Mouse (Mus musculus): ENCODE data around the gene Copz2.

Copz2 gene

GRCm38 (mm10) chr11:96872441-96873379 is 23.0 kb downstream of the Copz2 start:
- no peak for DNase-seq

DNA sequence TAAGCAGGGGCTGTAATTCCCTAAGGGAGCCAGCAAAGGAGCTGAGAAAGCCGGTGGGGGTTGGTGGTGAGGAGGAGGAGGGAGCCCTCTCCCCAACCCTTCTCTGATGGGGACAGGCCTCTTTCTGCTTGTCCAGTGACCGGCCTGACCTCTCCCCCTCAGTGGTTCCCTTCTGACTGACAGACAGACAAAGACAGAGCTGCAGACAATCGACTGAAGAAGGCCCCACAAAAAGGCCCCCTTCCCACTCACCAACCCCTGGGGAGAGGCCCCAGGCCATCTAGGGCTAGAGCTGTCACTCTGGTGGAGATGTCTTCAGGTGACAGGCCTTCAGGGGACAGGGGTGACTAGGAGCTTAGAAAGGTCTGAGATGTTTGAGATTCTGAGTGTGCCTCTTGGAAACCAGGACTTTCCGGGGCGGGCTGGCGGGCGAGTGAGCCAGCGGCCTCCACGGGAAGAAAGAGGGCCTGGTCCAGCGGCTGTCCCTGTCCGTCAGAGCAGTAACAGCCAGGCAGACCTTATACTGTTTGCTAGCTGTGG is 24.0 kb downstream of the Copz2 start:
- no peak for DNase-seq

GRCm38 (mm10) chr11:96875270-96875669 is 25.6 kb downstream of the Copz2 start:
- DNase-seq = no peak

DNA sequence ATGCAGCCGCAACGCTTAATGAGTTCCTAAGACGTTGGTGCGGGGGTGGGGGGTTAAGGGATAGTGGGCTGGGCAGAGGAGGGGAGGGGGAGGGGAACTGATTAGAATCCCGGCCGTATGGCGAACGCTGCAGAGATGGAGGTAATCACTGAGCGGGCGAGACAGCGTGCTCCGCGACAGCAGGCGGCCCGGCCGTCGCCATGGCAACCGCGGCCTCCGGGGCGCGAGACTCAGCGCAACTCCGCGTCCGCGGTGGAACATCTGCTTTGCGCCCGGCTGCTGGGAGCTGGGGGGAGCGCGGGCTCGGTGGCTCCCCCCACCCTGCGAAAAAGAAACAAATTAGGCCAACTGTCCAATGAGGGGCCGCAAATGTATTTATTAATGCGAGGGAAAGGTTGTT is 26.1 kb downstream of the Copz2 start:
- peak; percentile 62 to 77 for DNase-seq

DNA sequence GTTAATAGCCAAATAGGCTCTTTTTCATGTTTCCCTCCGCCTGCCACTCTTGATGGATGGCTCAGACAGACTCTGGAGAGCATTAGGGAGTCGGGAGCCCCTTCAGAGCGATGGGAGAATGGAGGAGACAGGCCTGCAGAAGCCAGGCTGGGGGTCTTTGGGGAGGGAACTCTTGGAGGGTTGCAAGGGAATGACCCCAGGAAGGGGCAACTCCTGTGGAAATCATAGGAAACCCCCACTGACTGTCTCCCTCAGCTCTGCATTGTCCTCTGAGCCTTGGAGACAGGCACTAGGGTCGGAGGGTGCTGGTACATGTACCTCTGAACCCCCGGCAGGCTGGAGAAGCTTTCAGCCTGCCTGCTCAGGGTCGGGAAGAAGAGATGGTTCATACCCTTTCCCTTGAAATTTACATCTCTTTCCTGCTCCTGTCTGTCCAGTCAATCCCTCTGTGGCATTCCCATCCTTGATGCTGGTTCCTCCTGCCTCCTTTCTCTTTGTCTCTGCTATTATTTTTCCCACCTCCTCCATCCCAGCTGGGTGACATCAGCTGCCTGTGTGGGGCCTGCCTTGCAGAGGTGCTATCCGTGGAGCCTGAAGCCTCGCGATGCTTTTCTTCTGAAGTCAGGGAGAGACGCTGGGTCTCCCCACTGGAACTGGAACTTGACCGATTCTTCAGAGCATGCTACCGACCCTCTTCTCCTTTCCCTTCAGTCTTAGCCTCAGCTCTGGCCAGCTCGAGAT is 26.8 kb downstream of the Copz2 start:
- no peak for DNase-seq

- no peak for DNase-seq
Observed at GRCm38 (mm10) chr11:96877071-96877470, 27.4 kb downstream of the Copz2 start.

- no peak for DNase-seq
Observed at GRCm38 (mm10) chr11:96878715-96879114, 29.0 kb downstream of the Copz2 start.

DNA sequence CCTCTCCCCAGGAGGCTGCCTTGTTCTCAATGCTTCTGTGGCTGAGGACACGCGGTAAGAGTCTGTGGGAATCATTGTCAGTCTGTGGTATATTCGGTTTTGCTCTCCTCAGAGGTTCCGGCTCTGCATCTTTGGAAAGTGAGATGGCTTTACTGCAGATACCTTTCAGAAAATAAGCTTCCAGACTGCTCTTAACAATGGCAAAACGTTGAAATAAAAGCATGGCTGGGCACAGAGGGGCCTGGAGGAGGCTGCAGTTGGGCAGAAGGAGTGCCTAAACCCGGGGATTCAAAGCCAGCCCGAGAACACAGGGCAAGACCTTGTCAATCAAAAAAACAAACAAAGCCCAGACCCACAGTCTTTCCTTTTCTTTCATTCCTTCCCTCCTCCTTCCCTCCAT is 29.7 kb downstream of the Copz2 start:
- DNase-seq = no peak

GRCm38 (mm10) chr11:96880296-96880695 is 30.6 kb downstream of the Copz2 start:
- DNase-seq = no peak

DNA sequence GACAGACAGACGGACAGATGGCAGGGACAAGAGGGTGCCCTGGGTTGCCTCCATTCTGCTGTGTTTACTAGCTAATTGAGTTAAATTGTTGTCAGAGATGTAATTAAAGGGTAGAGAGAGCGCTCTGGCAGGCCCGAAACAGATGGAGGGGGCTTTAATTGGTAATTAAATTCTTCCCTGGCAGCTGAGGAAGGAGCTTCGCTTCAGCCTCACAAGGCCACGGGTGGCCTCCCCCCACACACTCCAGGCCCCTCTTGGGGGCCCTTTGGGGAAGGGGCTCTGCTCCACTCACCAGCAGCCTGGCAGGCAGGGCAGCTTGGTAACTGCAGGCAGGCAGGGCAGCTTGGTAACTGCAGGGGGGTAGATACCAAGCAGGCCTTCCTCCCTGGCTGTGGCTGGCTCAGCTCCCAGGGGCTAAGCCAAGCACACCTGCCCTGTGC is 36.3 kb downstream of the Copz2 start:
- DNase-seq = no peak

- DNase-seq = no peak
Observed at GRCm38 (mm10) chr11:96886942-96887546, 37.4 kb downstream of the Copz2 start.

DNA sequence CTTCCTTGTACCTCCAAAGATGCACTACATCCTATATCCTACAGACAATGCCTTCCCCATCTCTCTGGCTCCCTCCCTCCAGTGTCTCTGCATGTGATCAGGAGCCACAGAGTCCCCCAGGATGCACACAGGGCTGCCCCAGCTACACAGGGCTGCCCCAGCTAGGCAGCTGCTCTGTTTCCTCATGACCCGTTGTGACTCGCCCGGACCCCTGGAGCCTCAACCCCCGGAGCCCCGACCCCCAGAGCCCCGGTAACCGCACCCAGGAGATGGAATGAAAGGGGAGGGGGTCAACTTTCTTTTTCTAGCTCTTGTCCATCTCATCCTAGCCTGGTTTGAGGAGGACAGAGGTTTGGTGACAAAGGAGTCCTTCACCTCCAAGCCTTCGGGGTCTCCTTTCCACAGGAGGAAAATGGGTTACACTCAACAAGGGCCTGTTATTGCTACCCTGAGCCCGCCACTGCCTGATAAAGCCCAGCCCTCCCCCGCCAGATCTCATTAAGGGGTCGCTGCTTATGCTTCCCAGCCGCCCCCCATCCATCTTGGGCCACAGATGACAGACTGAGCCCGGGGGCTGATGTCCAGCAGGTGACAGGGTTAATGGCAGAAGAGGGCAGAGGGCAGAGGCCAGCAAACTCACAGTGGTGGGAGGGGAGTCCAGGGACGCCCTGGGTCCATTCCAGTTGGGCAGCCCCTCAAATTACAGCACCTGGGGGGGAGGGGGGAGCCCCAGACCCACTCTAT is 42.3 kb downstream of the Copz2 start:
- DNase-seq = no peak

GRCm38 (mm10) chr11:96893203-96893842 is 43.7 kb downstream of the Copz2 start:
- no peak for DNase-seq

DNA sequence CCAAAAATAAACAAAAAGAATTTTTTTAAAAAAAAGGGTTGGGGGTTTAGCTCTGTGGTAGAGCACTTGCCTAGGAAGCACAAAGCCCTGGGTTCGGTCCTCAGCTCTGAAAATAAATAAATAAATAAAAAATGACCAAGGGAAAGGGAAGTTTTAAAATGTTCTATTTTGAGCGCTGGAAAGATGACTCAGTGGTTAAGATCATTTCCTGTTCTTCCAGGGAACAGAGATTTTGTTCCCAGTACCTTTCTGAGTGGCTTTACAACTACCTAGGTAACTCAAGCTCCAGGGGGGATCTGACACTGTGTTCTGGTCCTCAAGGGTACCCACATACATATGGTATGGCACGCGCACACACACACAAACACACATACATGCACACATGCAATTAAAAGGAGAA is 46.2 kb downstream of the Copz2 start:
- no peak for DNase-seq

- no peak for DNase-seq
Observed at GRCm38 (mm10) chr11:96899449-96900306, 50.0 kb downstream of the Copz2 start.

GRCm38 (mm10) chr11:96901332-96901731 is 51.7 kb downstream of the Copz2 start:
- no peak for DNase-seq

DNA sequence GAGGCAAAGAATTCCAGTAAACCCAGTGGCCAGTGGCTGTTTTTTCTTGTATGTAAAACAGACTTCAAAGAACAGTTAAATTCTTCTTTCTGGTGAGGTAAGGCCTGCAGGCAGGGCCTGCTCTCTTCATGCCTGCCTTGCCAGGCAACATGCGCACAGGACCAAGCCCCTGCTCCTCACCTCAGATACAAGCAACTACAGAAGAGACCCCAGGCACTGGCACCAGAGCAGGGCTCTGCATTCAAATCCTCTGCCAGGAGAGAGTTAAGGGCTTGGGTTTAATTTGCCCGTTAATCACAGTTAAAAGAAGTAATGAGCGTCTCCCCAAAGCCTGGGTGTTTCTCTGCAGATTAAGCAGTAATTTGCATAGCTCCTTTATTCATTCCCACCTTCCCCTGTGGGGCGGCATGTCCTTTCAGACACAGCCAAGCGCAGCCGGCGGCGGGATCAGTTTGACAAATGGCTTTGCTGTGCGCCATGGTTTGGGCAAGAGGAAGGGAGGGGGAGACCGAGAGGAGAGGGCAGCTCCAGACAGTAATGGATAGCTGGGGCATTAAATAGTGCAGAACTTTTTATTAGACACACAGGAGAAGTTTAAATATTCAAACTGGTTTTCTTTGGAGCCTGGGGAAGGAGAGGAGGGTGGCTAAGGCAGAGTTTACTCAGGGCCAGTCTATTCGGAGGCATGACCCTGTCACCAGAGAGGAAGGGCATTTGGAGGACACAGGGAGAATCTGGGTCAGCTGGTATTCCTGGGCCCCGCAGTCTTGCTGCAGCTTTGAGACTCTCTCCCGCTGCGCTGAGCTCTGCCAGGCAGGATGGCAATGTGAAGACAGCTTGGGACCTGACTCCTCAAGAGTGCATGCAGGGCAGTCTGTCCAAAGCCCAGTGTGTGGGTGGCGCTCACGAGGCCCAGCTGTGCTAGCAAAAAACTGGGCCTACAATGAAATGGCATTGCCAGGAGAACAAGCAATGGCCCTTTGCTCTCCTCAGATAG is 53.3 kb downstream of the Copz2 start:
- DNase-seq = no peak

- DNase-seq = no peak
Observed at GRCm38 (mm10) chr11:96906431-96907161, 56.9 kb downstream of the Copz2 start.

GRCm38 (mm10) chr11:96908594-96908993 is 58.9 kb downstream of the Copz2 start:
- DNase-seq = no peak

Data from thymus, postnatal 36 days (tissue).